Mouse (Mus musculus): Measurements from ENCODE around the gene Il16.
"Not testable (repeated sequence)": the region's sequence is repeated elsewhere in the genome, so short reads cannot be mapped to it uniquely, and the experiment has no call there.

Gene Il16

DNA sequence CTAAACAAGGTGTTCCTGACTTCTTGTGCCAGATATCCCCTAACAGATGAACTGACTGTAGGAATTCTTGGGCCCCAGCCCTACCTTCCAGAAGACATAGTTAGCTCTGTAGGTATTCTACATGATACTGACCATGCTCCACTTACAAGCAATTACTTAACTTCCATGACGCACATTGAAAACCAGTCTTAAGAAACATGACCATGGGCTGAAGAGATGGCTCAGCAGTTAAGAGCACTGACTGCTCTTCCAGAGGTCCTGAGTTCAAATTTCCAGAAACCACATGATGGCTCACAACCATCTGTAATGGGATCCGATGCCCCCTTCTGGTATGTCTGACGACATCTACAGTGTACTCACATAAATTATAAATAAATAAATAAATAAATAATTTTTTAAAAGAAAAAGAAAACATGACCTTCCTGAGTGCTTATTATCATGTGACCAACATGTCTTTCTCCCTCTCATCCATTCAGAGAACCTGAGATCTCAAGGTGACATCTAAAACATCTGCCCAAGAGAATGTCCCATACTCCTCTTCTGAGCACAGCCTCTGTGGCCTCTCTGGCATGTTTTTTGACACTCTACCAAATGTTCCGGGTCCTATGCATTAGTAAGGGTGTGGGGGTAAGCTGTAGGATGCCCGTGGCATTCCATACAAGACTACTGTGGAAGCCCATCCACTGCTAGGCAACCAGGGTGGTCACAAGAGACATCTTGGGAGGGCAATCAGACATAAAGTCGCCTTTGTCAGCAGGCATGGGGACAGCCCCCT is 9.0 kb downstream of the Il16 start:
- no peak for DNase-seq (ENCODE audit: extremely low read depth, low read depth)

DNA sequence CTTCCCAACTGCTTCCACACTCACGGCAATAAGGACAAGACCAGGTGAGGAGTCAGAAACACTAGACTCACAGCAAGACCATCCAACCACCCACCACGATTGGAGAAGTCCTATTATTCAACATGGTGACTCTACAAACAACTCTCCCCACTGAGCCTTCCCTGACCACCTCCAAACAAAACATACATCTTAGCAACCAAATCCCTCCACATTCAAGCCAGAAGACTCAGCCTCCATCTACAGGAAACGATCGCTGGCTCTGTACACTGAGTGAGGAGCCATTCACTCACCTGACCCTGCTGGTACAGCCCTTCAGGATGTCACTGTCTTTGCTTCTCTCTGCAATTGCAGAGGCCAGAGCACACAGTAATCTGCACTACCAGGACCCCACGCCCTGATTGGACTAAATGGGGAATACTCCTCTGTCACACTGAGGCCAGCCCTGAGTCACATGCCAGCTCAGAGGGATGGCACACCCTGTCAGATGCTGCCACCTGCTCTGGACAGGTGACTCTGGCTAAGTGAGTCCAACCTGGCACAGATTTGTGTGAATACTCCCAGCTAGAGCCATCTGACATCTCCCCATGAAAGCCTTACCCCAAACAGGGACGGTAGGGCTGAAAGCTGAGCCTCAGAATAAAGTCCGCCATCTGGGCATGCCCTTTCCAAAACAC is 10.3 kb downstream of the Il16 start:
- DNase-seq (ENCODE audit: extremely low read depth, low read depth) = no peak

DNA sequence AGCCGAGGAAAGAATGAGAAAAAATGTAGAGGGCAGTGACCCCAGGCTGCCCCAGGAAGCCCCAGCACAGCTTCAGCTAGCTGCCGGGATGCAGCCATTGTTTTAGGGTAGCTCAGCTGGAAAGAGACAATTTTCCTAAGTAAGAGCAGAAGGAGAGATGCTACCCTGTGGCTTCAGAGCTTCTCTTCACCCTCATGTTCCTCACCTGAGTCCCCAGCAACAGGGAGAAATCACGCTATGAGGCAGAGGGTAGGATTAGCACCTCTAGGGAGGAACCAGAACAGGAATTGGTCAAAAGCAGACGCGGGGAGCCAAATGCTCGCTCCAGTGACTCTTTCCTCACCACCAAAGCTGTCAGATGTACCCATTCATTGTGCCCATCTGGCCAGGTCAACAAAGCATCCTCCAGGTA is 10.8 kb downstream of the Il16 start:
- no peak for DNase-seq (ENCODE audit: extremely low read depth, low read depth)

DNA sequence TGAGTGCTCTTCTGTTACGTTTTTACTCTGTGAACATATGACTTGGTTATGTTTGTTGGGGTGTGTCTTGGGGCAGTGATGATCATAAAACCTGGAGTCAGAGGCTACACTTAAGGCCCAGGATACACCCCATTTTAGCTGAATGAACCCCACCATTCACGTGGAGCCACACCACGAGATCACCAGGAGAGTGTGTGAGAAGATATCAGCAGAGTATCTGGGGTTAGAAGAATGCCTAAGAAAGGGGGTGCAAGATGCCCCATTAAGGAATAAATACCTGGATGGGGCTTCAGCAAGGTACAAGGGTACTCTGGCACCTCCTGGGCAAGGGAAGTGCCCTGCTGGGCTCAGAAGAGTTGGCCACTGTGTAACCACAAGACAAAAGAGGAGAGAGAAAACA is 11.3 kb downstream of the Il16 start:
- DNase-seq (ENCODE audit: extremely low read depth, low read depth) = no peak

DNA sequence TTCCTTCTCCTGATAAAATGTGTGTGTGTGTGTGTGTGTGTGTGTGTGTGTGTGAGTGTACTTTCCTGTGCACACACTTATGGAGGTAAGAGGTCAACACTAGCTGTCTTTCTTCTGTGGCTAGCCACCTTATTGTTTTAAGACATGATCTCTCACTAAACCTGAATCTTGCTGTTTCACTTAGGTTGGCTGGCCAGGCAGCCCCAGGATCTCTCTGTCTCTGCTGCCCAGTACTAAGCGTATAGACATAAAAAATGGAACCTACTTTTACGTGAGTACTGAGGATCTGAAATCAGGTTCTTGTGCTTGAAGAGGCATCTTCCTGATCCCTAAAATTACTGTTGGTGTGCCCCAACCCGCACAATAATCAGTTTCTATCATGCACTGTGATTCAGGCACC is 12.7 kb downstream of the Il16 start:
- no peak for DNase-seq (ENCODE audit: extremely low read depth, low read depth)

DNA sequence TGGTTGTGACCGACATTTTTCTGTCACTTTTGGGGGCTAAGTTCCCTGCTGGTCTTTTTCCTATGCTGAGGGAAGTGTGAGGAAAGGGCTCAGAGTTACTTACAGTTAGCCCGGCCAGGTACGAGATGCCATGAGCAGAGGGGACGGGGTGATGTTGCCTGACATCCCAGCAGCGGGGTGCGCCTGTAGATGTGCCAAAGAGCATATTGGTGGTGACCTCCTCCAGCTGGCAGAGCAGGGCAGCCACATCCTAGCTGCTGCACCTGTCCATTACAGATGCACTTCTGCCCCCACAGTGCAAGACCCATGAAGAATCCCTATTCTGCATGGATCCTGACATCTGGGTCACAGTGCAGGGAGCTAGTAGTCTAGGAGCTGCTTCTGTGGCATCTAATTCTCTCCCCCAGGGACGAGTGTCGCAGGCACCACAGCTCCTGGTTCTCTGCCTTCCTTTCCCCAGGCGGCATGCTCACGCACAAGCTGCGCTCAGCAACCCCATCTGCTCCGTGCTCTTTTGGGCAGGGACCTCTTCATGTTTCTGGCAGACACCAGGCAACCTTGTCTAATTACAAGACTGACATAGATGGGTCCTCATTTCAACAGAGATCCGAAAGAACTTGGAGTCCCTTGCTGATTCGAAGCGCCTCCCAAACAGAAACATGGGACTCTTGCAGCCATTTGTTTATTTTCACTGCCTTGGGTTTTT is 13.4 kb downstream of the Il16 start:
- DNase-seq (ENCODE audit: extremely low read depth, low read depth) = no peak

DNA sequence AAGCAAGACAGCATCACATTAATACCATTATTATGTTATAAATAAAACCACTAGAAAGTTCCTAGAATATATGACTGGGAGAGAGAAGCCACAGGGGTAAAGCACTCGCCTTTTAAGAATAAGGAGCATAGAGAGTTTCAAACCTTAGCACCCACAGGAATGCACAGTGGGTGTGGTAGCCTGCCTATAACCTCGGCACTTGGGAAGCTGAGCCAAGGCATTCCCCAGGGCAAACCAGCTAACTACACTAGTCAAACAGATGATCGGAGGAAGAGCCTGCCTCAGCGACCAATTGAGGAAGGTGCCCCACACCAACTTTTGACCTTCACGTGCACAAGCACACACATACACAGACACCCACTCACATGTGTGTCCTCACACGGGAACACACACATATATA is 14.2 kb downstream of the Il16 start:
- no peak for DNase-seq (ENCODE audit: extremely low read depth, low read depth)

DNA sequence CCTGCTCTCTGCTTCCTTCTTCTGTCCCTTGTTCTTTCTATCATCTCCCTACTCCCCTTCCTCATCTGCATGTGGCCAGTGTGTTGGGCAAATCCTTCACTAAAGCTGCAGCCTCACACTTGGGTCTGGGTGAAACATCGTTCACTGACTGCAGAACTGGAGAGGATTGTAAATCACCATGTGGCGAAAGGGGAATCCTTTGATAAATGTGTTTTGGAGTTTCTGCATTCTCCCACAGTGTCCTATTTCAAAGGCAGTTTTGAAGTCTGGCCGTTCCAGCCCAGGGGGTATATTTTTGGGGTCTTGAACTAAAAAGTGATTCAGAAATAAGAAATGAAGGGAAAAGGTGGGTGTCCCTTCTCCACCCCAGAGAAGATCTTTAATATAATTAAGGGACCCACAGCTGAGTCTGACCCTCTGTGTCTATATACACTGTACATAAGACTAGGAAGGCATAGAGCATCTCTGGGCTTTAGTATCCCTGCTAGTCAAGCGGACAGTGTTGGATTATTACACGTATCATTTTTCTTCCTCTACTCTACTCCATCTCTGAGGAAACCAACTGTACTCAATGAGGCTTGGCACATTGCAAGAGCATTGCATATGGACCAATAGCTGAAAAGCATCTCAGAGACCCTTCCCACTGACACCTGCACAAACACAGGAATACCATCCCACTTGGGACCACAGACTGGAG is 18.4 kb downstream of the Il16 start:
- no peak for DNase-seq (ENCODE audit: extremely low read depth, low read depth)

DNA sequence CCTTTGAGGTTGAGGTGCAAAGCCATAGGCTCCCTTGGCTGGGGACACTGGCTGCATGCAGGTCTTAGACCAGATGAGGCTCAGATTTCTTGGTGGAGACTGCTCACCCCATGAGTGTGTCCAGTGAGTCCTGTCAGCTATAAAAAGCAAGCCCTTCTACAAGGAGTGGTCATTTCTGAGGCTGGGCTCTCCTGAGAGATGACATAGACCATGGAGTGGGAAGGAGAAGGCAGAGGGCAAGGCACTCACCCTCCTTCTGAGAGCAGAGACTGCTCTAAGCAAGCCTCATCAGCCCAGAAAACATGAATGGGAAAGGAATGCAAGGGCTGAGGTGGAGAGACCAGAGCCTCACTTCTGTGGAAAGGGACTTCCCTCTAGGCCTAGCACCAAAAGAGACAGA is 19.7 kb downstream of the Il16 start:
- no peak for DNase-seq (ENCODE audit: extremely low read depth, low read depth)

DNA sequence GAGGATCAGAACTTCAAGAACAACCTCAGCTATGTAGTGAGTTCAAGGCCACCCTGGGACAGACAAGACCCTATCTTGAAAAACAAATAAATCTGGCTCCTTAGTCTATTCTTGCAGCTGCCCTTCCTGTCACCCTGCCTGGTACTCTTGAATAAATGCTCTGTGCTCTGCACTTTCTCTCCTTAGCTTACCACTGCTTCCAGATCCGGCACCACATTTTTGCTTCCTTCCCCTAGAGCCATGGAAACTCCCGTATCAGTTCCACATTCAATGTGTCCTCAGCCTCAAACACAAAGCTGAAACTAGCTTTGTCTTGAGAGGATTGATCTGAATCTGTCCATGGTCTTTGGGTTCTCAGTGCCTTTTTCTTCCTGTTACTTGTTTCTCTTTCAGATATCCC is 21.0 kb downstream of the Il16 start:
- DNase-seq (ENCODE audit: extremely low read depth, low read depth) = no peak

DNA sequence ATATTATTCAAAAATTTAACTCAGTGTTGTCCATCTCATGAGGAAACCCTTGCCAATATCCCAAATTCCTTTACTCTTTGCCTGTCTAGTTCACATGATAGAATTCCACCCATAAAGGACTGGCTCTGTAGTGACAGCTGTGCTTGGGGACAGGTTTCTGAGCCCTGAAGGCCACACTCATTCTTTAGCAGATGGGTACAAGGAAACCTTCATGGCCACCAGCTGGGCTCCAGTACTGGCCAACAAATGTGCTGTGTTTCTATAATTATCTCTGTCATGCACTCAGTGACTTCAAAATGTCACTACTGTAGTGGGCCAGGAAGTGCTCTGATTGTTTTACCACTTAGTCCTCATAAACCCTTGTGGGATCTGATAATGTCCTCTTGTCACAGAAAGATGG is 21.6 kb downstream of the Il16 start:
- no peak for DNase-seq (ENCODE audit: extremely low read depth, low read depth)

DNA sequence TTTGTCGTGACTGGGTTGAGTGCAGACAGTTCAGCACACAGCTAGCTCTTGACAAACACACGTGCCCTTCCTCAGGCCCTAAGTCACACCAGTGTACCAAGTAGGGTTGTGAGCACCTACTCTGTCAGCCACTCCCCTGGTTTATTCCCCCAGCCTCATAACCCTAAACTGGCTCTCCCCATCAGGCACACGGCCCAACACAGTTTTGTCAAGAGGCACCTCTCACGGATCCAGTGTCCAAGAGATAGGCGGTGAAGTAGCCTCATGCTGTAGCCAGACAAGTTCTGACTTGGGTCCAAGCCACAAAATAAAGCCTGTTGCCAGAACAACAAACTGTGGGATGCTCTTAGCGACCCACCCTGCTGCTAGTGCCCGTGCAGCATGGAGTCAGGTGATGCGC is 22.3 kb downstream of the Il16 start:
- no peak for DNase-seq (ENCODE audit: extremely low read depth, low read depth)

DNA sequence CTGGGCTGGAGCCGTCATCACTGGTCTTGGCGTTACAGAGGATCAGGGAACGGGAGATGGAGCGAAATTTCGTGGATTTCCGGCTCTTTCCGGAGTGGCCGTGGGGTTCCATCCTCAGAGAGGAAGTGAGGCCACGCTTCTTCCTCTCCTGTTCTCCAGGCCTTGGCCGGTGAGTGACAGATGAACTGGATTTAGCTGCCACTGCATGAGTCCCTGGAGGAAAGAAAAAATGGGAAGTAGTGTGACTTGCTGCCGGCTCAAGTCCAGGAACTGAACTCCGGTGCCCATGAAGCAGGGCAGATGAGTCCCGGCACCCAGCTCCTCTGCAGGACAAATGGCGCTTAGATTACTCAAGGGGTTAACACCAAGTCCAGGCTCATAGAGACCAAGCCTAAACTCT is 23.0 kb downstream of the Il16 start:
- no peak for DNase-seq (ENCODE audit: extremely low read depth, low read depth)

DNA sequence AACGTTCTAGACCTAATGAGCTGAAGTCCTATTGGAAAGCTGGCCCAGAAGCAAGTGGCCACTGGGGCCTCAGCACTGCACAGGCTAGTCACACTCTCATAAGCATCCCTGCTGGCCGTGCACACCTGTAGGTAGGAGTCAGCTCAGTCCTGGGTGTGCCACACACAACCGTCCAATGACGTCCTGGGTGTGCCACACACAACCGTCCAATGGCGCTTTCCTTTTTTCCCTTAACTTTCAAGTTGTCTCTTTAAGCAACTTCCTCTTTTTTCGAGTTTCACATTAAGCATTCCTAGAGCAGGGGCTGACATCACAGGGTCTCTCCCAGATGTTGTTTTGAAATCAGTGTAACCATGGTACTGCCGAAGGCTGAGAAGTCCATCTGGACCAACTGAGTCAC is 25.3 kb downstream of the Il16 start:
- DNase-seq (ENCODE audit: extremely low read depth, low read depth) = no peak

DNA sequence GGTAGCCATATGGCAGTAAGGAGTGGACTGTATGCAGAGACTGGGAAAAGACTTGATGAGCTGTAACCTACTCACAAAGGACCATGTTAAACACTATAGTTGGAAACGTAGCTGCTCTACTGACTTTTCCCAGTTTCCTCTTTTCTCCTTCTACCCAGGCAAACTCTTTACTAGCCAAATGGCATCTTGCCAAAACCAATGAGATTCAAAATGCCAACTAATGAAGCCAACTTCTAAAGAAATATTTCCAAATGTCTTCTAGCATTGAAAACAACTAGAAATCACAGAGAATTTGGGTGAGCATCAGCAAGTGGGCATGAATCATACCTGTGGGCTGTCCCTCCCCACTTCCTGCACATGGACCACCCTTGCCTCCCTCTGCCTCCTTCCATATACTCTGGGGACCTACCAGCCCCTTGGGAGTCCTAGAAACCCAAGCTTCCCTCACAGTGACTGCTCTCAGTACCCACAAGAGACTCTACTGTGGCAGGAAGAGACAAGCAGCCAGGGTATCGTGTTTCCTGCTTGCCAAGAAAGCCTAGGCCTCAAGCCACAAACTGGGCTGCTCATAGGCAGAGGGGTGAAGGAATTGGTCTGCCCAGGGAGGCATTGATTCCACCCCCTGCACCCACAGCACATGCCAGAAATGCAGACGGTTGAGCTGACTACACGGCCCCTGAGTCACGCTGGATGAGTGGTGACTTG is 28.4 kb downstream of the Il16 start:
- DNase-seq (ENCODE audit: extremely low read depth, low read depth) = no peak

DNA sequence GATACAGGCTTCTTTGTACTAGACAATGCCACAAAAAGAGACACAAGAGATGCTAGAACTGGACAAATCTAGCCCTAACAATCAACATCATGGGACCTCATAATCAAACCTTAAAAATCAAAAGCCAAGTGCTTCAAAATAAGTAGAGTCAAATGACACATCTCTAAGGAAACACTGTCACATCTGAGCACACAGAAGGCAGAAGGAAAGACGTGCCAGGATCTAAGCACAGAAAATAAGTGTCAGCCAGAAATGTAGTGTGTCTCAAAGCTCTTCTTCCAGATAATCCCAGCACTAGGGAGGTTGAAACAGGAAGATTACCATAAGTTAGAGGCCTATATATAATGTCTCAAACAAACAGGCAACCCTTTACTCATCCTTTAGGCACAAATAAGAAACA is 31.9 kb downstream of the Il16 start:
- DNase-seq (ENCODE audit: extremely low read depth, low read depth) = no peak

DNA sequence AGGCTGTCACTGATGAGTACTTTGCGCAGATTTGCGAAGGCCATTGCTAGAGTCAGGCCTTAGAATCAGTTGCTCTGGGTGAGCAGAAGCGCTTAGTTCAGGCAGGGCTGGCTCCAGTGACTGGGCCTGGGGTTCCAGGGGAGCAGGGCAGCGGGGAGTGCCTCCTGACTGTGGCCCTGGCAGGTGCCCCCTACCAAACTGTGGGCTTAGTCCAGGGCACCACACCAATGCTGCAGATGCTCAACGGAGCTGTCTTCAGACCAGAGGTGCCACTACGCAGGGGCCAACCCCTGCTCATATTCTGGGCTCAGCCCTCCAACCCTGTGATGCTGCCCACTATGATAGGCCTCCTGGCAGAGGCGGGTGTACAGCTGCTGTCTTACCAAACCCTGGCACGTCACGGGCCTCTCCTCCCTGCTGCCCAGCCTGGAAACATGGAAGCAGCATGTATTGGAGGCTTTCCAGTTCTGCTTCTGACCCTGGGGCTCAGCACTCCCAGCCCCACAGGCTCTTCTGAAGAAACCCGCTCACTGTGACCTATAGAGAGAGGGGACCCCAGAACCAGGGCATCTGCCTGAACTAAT is 33.8 kb downstream of the Il16 start:
- not testable (repeated sequence) for DNase-seq (ENCODE audit: extremely low read depth, low read depth)

DNA sequence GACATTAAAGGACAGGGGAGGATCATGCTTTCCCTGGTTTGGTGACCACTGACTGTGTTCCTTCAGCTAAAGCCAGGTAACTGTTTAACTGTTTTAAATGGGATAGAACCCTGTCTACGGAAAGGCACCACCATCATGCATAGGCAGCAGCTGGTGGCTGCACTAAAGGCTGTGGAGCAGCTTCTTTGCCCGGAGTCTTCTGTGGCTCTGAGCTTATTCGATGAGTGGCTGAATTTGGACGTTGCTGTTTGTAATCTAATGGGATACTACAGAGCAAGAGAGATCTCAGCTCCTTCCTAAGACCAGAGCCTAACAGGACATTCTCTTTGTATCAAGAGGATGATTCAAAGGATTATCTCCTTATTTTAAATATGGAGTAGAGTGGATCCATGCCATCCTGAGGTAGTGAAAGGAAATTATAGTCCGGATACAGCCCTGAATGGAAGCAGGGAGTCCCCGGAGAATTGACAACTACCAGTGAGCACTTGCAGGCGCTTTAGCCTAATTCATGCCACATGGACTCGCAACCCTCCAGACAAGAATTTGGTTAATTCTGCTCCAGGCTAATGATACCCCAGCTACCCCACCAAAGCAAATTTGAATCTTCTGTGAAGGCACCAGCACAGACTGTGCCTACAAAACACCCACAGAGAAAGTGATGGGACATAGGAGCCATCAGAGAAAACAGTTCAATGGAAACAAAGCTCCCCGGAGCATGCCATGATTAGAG is 42.3 kb downstream of the Il16 start:
- no peak for DNase-seq (ENCODE audit: extremely low read depth, low read depth)

DNA sequence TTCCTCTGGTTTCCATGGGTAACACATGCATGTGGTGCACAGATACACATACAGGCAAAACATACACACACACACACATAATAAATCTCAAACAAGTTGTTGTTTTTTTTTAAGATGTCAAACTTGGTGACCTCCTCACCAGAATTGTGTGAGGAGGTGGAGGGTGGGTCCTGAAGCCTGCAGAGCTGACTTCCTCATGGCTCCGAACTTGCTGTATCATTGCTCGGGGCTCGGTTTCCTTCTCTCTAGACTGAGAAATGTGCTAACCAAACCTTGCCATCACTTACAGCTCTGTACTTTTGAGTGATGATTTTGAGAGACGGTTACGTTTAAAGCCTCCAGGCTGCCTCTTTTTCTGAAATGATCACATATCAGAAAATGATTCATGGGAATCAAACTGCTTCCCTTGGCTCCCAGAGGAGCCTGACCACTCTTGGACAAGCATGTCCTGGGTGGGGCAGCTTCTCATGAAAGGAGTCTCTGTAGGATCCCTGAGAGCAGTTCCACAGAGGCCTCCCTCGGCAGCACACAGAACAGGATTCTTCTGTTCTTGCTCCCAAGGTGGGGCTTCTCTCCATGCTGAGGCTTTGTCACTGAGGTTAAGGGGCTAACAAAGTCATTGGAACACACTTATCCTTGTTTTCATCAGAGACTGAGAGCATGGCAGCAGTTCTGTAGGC is 46.3 kb downstream of the Il16 start:
- DNase-seq (ENCODE audit: extremely low read depth, low read depth) = no peak

All from MEL-GATA-1-ER (cell line).